Mouse (Mus musculus): ENCODE results near the gene Adcy9.

GRCm38 (mm10) chr16:4341316-4342062 lies 78.8 kb downstream of the Adcy9 start:
- TF ChIP-seq CTCF (conservative IDR thresholded peaks at IDR 0.05; ENCODE audit: low read length) (no peak), POU5F1 (IDR thresholded peaks at IDR 0.05; ENCODE audit: borderline replicate concordance, low read length) (no peak), NANOG (IDR thresholded peaks at IDR 0.05; ENCODE audit: borderline replicate concordance, low read length) (no peak)

All from E14TG2a.4 (cell line).